Mouse (Mus musculus): ENCODE results near the gene Fam196b.

DNA sequence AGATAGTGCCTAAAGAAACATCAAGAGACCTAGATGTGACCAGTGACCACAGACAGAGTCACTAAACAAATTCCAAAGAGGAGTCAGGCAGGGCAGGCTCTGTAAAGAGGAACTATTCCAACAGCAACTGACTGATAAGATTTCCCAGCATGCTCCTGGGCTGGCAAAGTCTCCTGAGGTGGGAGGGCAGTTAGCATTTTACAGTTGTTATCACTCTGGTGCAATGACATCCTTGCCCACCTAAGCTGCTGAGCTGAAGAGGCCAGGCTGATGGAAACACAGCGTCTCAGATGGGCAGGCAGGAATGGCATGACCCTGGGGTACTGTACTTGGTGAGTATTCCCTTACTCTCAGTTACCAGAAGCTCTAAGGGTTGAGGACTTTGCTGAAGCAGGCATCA lies 15.1 kb upstream of the Fam196b start:
- no peak for TF ChIP-seq POLR2A (IDR thresholded peaks at IDR 0.05; ENCODE audit: borderline replicate concordance, extremely low read depth, insufficient read depth, insufficient read length, poor library complexity, severe bottlenecking)
- no peak for TF ChIP-seq CTCF (IDR thresholded peaks at IDR 0.05; ENCODE audit: borderline replicate concordance, extremely low read depth, insufficient read depth, insufficient read length)
